Mouse (Mus musculus) lung, postnatal 0 days (tissue): ENCODE measurements around the gene Asgr2. TPM values are rescaled to one million over a fixed set of nuclear protein-coding genes. Genes with fewer than 3 reads are reported as not detected.
A peak's percentile ranks its signal among the peaks of the same experiment; 100 is the strongest.

ENCODE experiments used
- ATAC-seq: fragments of 200-750 bp; cut with Nextera tagmentation; 2 replicates; pipeline ENCODE4 v1.8.0; 2017; ENCODE audit warnings: moderate library complexity
- DNase-seq: peaks from one replicate; pipeline ENCODE4 v3.0.0-alpha.2; 2016; ENCODE audit warnings: low spot score
- H3K27ac ChIP-seq: fragments of 300-500 bp; sonication (generic); 2 replicates; pipeline ENCODE4 v1.5.1; 2014; ENCODE audit warnings: antibody characterized with exemption, mild to moderate bottlenecking, low read length, mixed read lengths
- H3K27me3 ChIP-seq: fragments of 300-500 bp; sonication (generic); replicated peaks from 2 replicates; pipeline ENCODE4 v1.6.1; 2014; ENCODE audit warnings: low read length, mixed read lengths; ENCODE audit not compliant: insufficient read depth
- H3K36me3 ChIP-seq: fragments of 300-500 bp; sonication (generic); 2 replicates; pipeline ENCODE4 v1.6.1; 2014; ENCODE audit warnings: low read length, mixed read lengths; ENCODE audit not compliant: insufficient read depth
- H3K4me1 ChIP-seq: fragments of 300-500 bp; sonication (generic); 2 replicates; pipeline ENCODE4 v1.6.1; 2014; ENCODE audit warnings: antibody characterized with exemption, low read depth, low read length, mixed read lengths; ENCODE audit not compliant: insufficient read depth
- H3K4me2 ChIP-seq: fragments of 300-500 bp; sonication (generic); replicated peaks from 2 replicates; pipeline ENCODE4 v1.6.1; 2014; ENCODE audit warnings: low read depth, mild to moderate bottlenecking, low read length, moderate library complexity, mixed read lengths
- H3K4me3 ChIP-seq: fragments of 300-500 bp; sonication (generic); 2 replicates; pipeline ENCODE4 v1.5.1; 2014; ENCODE audit warnings: low read depth, low read length
- H3K9ac ChIP-seq: fragments of 300-500 bp; sonication (generic); replicated peaks from 2 replicates; pipeline ENCODE4 v1.6.1; 2014; ENCODE audit warnings: low read depth, mild to moderate bottlenecking
- H3K9me3 ChIP-seq: fragments of 300-500 bp; sonication (generic); 2 replicates; pipeline ENCODE4 v1.6.1; 2016; ENCODE audit warnings: low read length, mixed read lengths
- CTCF ChIP-seq: IDR thresholded peaks from 2 replicates; pipeline ENCODE4 v1.5.1; 2016; ENCODE audit warnings: antibody characterized with exemption, mild to moderate bottlenecking
- EP300 ChIP-seq: IDR thresholded peaks from 2 replicates; pipeline ENCODE4 v1.6.1; 2016; ENCODE audit warnings: antibody characterized with exemption, mild to moderate bottlenecking, control low read depth
- WGBS: fragments of 180-500 bp; shearing (Covaris S2); extraction: QIAGEN DNeasy Blood & Tissue Kit; methylation state at CpG from one replicate; pipeline ENCODE4 v1.1.7; 2014; 5-methylcytosine and 5-hydroxymethylcytosine counted together
- polyA plus RNA-seq: library from polyadenylated mRNA; unstranded; fragments of >200 nt; fragmentation: Nextera tagmentation; extraction: Ambion mirVana; gene quantifications from 2 replicates; pipeline ENCODE4 v1.2.1, GENCODE M21; 2015

Gene Asgr2
- polyA plus RNA-seq, 1 experiment from 2014 or later: not detected

DNA sequence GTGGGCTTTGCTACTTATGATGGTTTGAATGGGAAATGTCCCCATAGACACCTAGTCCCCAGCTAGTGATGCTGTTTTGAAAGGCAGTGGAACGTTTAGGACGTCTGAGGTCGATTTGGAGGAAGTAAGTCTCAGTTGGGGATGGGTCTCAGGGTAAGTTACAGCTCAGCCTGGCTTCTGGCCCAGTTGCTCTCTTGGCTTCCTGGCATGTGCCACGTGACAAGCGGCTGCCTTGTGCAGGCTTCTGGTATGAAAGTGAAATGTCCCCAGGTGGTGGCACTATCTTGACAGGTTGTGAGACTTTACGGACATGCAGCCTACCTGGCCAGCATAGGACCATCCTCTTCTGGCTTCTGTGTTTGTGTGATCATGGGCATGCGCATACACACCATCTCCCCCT, 12.5 kb upstream of the Asgr2 start:
- DNase-seq (peak; percentile 15), ATAC-seq (no peak)
- Histone ChIP-seq H3K9ac (no peak overlapping the region), H3K4me1 (no peaks in the 10 kb centered on the region), H3K4me3 (no peak overlapping the region), H3K9me3 (no peaks in the 10 kb centered on the region), H3K36me3 (no peaks in the 10 kb centered on the region), H3K4me2 (no peak overlapping the region), H3K27ac (no peak overlapping the region), H3K27me3 (no peaks in the 10 kb centered on the region)
- 43% methylated on average over 7 of the region's 7 CpGs for WGBS
- no peak for TF ChIP-seq CTCF
- no peak for TF ChIP-seq EP300

DNA sequence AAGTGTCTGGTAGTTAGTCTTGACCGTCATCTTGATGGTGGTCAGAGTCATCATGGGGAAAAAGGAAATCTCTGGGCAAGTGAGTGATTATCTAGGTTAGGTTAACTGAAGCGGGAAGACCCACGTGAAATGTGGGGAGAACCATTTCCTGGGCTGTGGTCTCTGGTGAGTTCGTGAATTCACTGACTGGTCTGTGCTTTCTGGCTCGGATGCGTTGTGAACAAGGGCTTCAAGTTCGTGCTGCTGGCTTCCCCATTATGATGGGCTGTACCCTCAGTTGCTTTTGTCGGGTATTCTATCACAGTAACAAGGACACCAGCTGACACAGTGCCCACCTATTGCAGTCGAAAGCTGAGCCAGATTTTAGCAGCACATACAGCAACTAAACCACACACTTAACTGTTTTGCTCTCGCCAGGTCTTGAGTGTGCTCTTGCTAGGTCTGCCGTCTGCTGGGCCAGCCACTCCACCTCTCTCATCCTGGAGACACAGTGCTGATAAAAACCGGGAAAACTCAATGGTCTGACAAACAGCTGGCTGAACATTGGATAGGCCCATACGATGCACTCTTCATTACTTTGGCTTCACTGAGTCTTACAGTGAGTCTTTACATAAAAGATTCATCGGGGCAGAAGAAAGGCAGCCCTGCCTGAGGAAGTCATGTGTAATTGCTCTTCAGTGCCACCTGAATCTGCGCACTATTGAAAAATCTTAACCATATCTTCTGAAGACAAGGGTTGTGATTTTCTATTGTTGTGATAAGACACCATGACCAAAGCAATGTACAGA, 11.4 kb upstream of the Asgr2 start:
- TF ChIP-seq CTCF: no peak
- TF ChIP-seq EP300: no peak
- Histone ChIP-seq H3K27ac (no peak overlapping the region), H3K9me3 (no peaks in the 10 kb centered on the region), H3K36me3 (no peaks in the 10 kb centered on the region), H3K27me3 (no peaks in the 10 kb centered on the region), H3K4me1 (no peaks in the 10 kb centered on the region), H3K4me3 (no peak overlapping the region), H3K4me2 (no peak overlapping the region), H3K9ac (no peak overlapping the region)
- ATAC-seq (no peak), DNase-seq (no peak)
- WGBS: 77% methylated on average over 15 of the region's 15 CpGs

DNA sequence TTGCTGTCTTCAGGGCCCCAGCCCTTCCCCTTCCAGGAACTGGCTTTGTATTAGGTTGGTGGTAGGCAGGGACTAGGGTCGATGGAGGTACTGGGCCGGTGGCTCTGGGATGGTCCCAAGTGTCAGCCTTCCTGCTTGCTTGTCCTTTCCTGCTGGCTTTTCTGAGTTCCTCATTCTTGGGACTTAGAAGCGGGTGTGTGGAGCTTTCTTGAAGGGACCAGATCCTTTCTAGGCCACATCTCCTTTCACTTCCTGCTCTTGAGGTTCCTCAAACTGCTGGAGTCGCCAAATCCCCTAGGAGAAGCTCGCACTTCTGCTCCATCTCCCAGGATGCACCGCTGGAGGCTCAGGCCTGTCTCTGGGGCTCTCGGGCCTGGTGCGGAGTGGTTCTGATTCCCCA, 7.9 kb upstream of the Asgr2 start:
- no peaks in the 10 kb centered on the region for H3K27me3 ChIP-seq
- ATAC-seq (no peak), DNase-seq (peak; percentile 50)
- H3K9ac ChIP-seq: no peak overlapping the region
- H3K4me3 ChIP-seq: no peak overlapping the region
- H3K4me1 ChIP-seq: no peaks in the 10 kb centered on the region
- H3K4me2 ChIP-seq: no peak overlapping the region
- WGBS: 72% methylated on average over 8 of the region's 8 CpGs
- no peak overlapping the region for H3K27ac ChIP-seq
- TF ChIP-seq CTCF (no peak), EP300 (no peak)
- no peaks in the 10 kb centered on the region for H3K9me3 ChIP-seq
- H3K36me3 ChIP-seq: no peaks in the 10 kb centered on the region

DNA sequence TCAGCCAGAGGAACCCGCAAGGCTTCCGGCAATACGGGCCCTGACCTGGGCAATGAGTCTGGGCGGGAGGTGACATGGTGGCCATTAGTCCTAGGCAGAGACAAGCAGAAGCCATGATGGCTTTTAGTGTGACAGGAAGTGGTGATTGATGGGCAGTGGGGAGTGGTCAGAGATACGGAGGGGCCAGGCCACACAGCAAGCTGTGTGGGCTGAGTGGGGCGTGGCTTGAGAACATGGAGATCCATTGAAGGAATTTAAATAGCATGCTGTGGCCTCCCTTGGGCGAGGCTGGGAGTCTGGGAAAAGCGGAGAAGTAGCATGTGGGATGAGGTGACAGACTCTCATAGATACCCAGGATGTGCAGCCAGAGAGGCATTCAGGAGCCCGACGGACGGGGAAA, 5.0 kb downstream of the Asgr2 start:
- DNase-seq: no peak
- ATAC-seq: no peak
- H3K4me1 ChIP-seq: no peaks in the 10 kb centered on the region; the same call in 1 of the 2 replicates
- 50% methylated on average over 11 of the region's 11 CpGs for WGBS
- no peak overlapping the region for H3K4me2 ChIP-seq
- H3K36me3 ChIP-seq: no peaks in the 10 kb centered on the region
- H3K9ac ChIP-seq: no peak overlapping the region
- H3K27me3 ChIP-seq: no peaks in the 10 kb centered on the region
- no peak for TF ChIP-seq CTCF
- no peak for TF ChIP-seq EP300
- no peaks in the 10 kb centered on the region for H3K9me3 ChIP-seq
- H3K4me3 ChIP-seq: no peak overlapping the region
- no peak overlapping the region for H3K27ac ChIP-seq

DNA sequence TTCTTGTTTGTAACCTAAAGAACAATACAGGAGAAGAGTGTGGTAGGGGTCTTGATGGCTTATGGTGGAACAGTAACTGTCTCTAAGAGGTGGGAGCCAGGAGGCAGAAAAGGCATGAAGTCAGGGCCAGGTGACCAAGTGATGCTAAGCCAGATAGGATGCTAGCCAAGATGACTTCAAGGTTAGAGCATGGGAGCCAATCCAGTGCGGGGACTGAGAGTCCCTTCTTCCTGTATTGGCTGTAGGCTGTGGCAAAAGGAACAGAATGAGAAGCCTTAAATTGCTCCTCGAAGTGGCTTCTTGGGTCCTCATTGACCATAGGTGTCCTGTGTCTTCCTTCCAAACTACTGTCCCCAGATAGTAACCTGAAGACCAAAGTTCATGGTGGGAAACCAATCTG, 6.7 kb downstream of the Asgr2 start:
- TF ChIP-seq EP300 (no peak), CTCF (no peak)
- Histone ChIP-seq H3K27me3 (no peaks in the 10 kb centered on the region), H3K4me2 (no peak overlapping the region), H3K9ac (no peak overlapping the region), H3K36me3 (no peaks in the 10 kb centered on the region), H3K27ac (no peak overlapping the region), H3K4me3 (no peak overlapping the region), H3K4me1 (no peaks in the 10 kb centered on the region), H3K9me3 (no peaks in the 10 kb centered on the region)
- WGBS: 88% methylated on average over 2 of the region's 2 CpGs
- no peak for ATAC-seq
- DNase-seq: no peak

DNA sequence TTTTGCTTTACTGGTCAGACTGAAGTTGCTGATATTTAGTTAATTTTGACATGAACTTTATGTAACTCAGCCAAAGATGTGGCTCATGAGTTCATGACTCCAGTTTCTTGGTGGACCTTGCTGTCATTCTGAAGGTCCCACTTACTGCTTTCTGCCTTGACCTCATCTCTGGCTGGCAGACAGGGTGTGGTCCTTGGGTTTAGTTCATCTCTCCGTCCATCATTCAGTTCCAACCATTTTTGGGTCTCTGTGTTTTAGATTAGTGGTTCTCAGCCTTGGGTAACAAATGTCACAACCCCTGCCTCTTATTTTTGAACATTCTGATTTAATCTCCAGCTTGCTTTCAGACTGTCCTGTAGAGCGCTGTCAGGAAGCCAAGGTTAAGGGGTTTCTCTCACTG, 7.4 kb downstream of the Asgr2 start:
- no peak overlapping the region for H3K27ac ChIP-seq
- no peak overlapping the region for H3K4me3 ChIP-seq
- no peaks in the 10 kb centered on the region for H3K36me3 ChIP-seq
- no peak overlapping the region for H3K9ac ChIP-seq
- 90% methylated on average over 2 of the region's 2 CpGs for WGBS
- DNase-seq: no peak
- no peak overlapping the region for H3K4me2 ChIP-seq
- no peaks in the 10 kb centered on the region for H3K27me3 ChIP-seq
- no peaks in the 10 kb centered on the region for H3K4me1 ChIP-seq
- H3K9me3 ChIP-seq: no peaks in the 10 kb centered on the region
- ATAC-seq: no peak
- TF ChIP-seq EP300 (no peak), CTCF (no peak)
